Mouse (Mus musculus): ENCODE data around the gene Abca7.

Gene Abca7

DNA sequence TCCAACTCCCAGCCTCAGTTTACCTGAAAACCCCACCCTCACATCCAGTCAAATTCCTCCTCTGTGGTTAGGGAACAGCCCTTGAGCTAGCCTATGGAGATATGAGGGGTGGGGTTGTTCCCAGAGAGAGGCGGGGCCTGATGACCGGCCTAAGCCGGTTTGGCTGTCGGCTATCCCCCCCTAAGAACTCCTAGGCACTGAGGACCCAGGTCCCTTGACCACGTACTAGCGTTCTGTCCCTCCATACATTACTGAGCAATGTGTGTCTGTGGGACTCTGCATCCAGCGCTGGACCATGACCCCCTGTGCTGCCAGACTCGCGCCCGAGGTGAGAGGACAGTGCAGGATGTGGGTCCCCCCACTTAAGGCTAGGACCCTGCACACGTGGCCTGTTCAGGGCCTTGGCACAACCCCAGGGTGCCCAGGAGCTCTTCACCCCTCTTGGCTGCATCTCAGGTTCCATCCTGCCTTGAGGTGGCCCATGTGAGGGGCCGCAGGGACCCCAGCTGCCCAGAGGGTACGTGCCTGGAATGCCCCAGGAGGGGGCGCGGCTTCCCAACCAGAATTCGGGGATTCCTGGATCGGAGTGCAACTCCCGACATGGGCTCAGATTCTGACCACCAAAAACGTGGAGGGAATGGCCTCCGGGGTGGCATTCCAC lies 23.3 kb downstream of the Abca7 start:
- in situ Hi-C loops (cut with MboI, MseI): loop anchor here (5.0 kb wide), 1 partner anchor 92 kb away; the partner anchor contains the start of gene Arid3a

DNA sequence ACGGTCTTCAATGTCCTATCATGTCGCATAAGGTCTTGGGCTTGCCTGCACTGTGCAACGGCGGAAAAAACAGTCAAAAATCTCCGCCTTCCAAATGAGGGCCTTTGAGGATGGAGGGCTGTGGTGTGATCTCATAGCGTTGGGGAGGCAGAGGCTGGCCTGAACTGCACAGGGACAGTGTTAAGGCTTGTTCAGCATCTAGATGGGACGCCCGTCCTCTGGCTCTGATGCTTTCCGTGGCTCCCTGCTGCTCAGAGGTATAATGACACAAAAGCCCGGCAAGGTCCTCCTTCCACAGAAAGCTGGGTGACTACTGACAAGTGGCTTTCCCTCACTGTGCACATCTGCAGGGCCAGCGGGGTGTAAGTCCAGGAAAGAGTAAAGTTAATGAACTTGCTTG lies 23.9 kb downstream of the Abca7 start:
- in situ Hi-C loops (cut with MboI, MseI): no loop called here

DNA sequence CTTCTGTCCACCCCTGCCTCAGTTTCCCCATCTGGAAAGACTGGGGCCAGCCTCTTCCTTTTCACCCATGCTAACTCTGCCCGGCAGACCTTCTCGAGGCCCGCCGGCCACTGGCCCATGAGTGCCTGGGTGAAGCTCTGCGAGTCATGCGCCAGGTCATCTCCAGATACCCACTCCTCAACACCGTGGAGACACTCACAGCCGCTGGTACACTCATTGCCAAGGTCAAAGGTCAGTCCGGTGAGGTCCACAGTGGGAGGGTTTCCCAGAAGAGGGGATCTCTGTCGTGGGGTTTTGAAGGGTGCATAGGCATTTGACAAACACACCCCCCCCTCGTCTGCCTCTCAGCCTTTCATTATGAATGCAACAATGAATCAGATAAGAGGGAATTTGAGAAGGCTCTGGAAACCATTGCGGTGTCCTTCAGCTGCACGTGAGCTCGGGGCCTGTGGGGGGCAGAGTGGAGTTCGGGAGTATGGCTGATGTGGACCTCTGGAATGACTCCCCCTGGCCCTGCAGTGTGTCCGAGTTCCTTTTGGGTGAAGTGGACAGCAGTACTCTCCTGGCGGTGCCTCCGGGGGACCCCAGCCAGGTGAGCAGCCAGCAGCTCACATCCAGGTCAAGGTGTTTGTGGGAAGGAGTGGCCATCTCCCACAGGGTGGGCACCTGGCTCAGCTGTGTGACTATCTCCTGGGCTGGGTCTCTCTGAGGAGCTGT lies 24.5 kb downstream of the Abca7 start:
- in situ Hi-C loops (cut with MboI, MseI): no loop called here

DNA sequence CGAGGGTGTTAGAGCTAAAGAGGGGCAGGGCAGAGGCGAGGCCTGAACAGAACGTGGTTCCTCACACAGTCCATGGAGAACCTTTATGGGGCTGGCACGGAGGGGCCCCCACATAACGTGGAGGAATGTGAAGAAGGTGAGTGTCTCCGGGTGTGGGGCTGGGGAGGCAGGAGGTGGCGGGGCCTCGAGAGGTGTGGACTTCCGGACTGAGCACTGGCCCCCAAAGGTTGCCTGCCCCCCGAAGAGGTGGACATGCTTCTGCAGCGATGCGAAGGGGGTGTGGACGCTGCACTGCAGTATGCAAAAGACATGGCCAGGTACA lies 25.0 kb downstream of the Abca7 start:
- in situ Hi-C loops (cut with MboI, MseI): no loop called here

DNA sequence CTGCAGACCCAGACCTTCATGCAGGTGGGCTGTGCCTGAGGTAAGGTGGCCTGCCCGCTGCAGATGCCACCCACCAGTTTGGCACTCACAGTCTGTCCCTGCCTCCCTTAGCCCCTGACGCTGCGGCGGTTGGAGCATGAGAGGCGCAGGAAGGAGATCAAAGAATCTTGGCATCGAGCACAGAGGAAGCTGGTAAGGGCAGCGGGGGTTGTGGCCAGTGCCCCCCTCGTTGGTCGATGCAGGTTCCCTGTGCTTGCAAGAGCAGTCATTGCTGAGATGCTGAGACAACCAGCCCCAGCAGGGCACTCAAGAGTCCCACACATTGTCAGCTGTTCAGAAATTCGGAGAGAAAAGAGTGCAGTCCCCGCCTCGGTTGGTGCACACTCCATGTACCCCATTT lies 25.9 kb downstream of the Abca7 start:
- in situ Hi-C loops (cut with MboI, MseI): no loop called here

DNA sequence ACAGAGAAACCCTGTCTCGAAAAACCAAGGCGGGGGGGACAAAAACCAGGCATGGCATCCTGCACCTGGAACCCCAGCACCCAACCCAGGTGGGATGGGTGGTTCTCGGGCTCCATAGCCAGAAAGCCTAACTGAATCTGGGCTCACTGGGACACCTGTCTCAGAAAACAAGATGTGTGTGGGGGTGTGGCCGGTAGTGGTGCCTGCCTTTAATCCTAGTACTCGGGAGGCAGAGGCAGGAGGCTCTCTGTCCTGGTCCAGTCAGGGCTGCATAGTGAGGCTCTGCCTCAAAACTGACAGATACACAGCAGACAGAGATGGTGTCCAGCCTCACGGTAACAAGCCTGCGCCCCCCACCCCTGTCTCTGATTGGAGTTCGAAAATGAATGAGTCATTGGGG lies 26.5 kb downstream of the Abca7 start:
- in situ Hi-C loops (cut with MboI, MseI): no loop called here

DNA sequence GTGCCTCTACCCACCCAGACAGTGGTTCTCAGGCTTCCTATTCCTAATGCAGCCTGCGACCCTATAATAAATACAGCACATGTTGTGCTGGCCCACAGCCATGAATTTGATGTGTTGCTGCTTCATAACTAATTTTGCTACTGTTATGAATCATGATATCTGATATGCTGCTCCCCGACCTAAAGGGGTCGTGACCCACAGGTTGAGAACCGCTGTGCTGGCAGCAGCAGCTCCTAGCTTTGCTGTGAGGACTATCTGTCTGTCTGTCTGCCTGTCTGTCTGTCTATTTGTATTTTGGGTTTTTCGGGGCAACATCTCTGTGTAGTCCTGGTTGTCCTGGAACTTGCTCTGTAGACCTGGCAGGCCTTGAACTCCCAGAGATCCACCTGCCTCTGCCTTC lies 27.5 kb downstream of the Abca7 start:
- in situ Hi-C loops (cut with MboI, MseI): no loop called here

DNA sequence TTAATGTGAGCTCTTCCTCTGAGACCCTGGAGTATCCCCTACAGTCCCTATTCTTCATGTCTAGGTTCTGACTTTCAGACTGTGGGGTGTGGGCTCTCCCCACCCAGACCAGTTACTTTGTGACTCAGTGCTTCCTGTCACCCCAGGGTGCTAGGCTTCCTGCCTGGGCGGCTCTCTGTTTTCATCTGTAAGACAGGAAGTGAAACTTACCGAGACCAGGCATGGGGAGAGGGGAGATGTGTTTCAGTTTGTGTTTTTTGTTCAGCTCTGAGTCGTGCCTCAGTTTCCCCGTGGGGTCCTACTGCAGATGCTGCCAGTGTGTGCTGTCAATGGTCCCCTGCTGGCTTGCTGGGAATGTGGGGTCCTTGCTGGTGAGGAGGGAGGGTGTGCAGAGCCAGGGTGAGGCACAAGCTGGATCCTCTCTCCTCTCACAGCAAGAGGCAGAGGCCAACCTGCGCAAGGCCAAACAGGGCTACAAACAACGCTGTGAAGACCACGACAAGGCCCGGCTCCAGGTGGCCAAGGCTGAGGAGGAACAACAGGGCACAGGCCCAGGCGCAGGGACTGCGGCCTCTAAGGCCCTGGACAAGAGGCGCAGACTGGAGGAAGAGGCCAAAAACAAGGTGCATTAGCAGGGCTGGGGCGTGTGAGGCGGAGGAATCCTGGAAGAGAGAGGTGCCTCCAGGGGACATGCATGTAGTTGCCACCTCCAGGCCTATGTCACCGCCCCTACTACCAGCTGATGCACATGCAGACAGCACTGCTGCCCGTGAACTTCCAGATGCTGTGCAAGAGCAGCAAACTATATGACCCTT lies 28.1 kb downstream of the Abca7 start:
- in situ Hi-C loops (cut with MboI, MseI): no loop called here

DNA sequence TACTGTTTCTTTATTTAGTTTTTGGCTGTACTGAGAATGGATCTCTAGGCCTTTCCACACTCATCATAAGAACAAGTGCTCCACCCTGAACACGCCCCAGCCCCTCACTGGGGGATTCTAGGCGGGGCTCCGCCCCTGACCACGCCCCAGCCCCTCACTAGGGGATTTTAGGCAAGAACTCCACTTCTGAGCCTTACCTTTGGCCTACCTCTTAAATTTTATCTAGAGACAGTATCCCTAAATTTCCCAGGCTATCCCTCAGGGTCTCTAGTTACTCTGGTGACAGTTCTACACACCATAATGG lies 28.7 kb downstream of the Abca7 start:
- in situ Hi-C loops (cut with MboI, MseI): no loop called here

DNA sequence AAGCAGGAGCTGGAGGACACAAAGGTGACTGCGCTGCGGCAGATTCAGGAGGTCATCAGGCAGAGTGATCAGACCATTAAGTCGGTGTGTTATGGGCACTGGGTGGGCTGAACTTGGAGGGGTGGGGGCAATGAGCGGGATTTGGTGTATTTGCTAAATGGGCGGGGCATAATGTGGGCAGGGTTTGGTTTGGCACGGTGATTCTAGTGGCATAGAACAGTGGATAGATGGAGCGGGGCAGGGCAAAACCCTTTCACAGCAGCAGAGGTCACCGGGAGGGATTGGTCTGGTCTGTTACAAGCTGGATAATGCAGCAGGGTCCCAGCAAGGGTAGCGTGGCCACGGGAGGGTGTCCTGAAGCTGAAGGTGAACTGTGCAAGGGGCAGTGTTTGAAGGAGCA lies 29.2 kb downstream of the Abca7 start:
- in situ Hi-C loops (cut with MboI, MseI): no loop called here

- in situ Hi-C loops (cut with MboI, MseI): no loop called here
These were observed 29.6 kb downstream of the Abca7 start for GRCm38 (mm10) chr10:80025889-80026288.

DNA sequence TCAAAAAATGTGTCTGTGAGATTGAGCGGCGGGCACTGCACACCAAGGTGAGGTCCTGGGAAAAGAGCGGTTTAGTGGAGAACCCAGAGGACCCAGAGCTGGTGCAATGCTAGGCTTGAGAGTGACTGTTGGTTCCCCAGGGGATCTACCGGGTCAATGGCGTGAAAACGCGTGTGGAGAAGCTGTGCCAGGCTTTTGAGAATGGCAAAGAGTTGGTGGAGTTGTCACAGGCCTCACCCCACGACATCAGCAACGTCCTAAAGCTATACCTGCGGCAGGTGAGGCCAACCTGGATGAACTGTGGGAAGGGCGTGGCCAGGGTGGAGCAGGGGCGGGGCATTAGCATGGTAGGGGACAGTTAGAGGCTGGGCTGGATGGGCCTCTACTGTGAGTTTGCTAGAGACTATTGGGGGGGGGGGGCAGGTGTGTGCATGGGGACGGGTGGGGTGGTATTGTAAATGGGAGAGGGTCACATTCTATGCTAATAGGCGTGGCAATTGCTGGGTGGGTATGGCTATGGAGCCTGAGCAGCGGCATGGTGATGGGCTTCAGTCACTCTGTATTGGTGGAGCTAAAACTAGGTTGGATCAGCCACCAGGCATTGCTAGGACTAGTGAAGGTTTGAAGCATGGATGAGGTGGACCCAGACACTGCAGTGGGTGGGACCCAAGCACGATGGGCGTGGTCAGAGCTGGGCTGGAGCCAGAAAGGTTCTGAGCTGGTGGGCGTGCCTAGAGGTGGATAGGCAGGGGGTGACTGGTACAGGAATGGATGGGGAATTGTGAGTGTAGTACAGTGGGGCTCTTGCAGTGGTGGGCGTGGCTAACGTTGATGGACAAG lies 31.6 kb downstream of the Abca7 start:
- in situ Hi-C loops (cut with MboI, MseI): no loop called here

DNA sequence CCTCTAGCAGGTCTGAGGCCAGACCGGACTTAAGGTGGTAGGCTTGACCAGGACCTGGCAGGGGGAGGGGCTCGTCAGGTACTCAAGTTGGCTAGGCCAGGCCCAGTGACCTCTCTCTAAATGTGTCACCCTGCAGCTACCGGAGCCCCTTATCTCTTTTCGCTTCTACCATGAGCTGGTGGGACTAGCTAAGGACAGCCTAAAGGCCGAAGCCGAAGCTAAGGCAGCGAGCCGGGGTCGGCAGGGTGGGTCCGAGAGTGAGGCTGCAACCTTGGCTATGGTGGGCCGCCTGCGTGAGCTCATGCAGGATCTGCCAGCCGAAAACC lies 32.2 kb downstream of the Abca7 start:
- in situ Hi-C loops (cut with MboI, MseI): no loop called here

DNA sequence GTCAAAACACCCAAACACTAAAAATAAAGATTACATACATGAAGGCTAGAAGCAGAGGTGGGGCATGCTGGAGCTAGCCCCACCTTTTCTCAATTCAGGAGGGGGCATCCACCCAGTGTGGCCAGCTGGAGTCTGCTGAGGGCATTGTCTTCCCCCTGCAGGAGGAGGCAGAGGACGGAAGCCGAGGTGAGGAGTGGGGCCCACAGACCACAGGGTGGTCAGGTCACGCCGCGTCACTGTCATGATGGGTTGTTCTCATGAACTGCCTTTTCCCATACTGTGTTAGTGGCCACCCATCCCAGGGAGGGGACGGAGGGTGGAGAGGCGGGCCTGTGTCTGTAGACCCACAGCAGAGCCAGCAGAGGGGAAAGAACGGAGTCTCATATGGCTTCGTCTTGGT lies 33.9 kb downstream of the Abca7 start:
- in situ Hi-C loops (cut with MboI, MseI): loop anchor here (5.0 kb wide), 1 partner anchor 33 kb away; the partner anchor contains the start of gene Abca7

- in situ Hi-C loops (cut with MboI, MseI): loop anchor here (5.0 kb wide), 1 partner anchor 33 kb away; the partner anchor contains the start of gene Abca7
These were observed 34.4 kb downstream of the Abca7 start for GRCm38 (mm10) chr10:80030736-80031135.

DNA sequence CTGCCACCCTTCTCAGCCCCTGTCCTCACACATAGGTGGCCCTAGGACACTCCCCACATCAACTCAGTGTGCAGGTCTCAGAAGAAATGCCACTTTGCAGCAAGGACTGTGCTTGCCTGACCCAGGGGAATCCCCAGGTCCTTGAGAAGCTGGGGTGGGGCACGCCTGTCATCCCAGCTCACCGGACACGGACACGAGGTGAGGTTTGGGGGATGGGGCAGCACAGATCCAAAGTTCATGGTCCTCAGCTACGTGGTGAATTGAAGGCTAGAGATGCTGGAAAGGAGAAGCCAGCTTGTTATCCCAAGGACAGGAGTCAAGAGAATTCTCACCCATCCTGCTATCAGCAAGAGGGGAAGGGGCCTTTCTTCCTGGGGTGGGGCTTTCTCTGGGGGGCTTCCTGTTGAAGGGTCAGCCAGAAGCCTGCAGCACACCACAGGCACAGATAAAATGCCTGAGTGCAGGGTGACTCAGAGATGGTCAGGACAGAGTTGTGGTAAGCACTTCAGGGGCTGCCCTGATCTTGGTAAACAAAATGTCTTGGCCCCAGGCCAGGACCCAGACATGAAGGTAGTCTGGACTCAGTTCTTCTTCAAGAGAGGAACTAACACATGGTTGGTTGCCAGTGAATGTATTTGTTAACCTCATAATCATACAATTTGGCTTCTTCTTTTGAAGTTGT lies 36.6 kb downstream of the Abca7 start:
- in situ Hi-C loops (cut with MboI, MseI): loop anchor here (5.0 kb wide), 1 partner anchor 36 kb away; the partner anchor contains the start of gene Abca7

DNA sequence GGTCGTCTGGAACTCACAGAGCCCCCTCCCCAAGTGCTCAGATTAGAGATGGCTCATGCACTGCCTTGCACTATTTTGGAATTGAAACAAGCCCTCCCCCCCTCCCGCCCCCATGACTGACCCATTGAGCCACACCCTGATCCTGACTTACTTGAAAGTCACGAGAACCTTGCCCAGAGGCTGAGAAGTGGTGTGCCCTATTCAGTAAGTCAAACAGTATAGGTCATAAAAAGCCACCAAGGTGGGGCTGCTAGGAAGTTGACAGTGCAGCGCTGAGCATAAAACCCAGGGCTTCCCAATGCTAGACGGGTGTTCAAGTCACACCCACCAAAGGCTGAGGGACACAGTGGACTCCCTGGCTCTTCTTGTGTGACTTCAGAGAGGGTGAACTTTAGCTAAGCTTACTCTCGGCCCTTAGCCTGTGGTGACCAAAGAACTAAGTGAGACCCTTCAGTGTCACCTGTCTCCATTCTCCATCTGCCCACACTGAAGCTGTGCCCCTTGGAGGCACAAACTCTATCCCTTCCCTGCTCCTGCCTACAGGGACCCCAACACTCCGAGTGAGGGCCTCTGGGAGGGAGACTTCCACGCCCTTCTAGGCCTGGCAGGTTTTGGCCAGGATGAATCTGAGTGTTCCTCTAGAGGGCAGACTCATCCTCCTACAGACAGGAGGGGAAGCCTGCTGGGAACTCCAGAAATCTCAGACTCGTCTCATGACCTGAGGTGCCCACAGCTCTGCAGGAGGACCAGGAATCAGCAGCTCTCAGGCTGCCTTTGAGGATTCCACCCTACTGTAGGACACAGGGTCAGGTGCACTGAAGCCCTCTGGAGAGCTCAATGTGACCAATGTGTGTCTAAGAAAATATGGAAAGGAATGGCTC lies 37.5 kb downstream of the Abca7 start:
- in situ Hi-C loops (cut with MboI, MseI): loop anchor here (5.0 kb wide), 1 partner anchor 36 kb away; the partner anchor contains the start of gene Abca7

GRCm38 (mm10) chr10:80035148-80035547 lies 38.9 kb downstream of the Abca7 start:
- in situ Hi-C loops (cut with MboI, MseI): no loop called here

DNA sequence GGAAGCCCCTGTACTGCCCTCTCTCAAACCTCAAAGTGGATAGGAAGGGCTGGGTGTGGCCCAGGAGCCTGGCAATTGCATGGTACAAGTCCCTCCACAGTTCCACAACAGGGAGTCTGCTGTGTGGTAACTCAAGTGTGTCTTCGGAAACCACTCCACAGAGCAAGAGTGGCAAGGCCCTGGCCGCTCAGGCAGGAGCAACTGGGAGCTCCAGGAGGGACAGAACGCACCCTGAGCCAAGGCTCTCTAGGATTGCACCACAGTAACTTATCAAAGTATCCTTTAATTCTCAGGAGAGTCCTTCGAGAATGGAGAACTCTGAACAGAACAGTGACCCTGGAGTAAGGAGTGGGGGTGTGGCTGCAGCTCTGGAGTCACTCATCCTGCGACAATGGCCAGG lies 39.4 kb downstream of the Abca7 start:
- in situ Hi-C loops (cut with MboI, MseI): no loop called here

GRCm38 (mm10) chr10:80036832-80037231 lies 40.5 kb downstream of the Abca7 start:
- in situ Hi-C loops (cut with MboI, MseI): no loop called here
